Mouse (Mus musculus) neural tube, embryonic 15.5 days (tissue): ENCODE measurements around the gene Iqcn. TPM values are rescaled to one million over a fixed set of nuclear protein-coding genes. Genes with fewer than 3 reads are reported as not detected.

Experiments used
- polyA plus RNA-seq: library from polyadenylated mRNA; unstranded; fragments of >200 nt; fragmentation: Nextera tagmentation; extraction: Ambion mirVana; gene quantifications from 2 replicates; pipeline ENCODE4 v1.2.1, GENCODE M21; 2015

Gene Iqcn
- polyA plus RNA-seq, 1 experiment from 2014 or later: 0.04 TPM

Other genes with a start within 250 kb of the Iqcn start
- 33.3 and 35.0 TPM in 2 replicates for gene Klhl26, start 226.5 kb upstream of the Iqcn start, polyA plus RNA-seq
- 153 and 188 TPM in 2 replicates for gene Tmem59l, start 216.1 kb upstream of the Iqcn start, polyA plus RNA-seq
- gene Crlf1, start 210.3 kb upstream of the Iqcn start, polyA plus RNA-seq: 7.9 and 8.7 TPM in 2 replicates
- 165 and 181 TPM in 2 replicates for gene Rex1bd, start 196.7 kb upstream of the Iqcn start, polyA plus RNA-seq
- 653 and 714 TPM in 2 replicates for gene Uba52, start 192.7 kb upstream of the Iqcn start, polyA plus RNA-seq
- gene Fkbp8, start 175.7 kb upstream of the Iqcn start, polyA plus RNA-seq: 381 and 389 TPM in 2 replicates
- gene Kxd1, start 175.5 kb upstream of the Iqcn start, polyA plus RNA-seq: 44.4 and 51.1 TPM in 2 replicates
- gene Ell, start 164.0 kb upstream of the Iqcn start, polyA plus RNA-seq: 14.7 and 19.2 TPM in 2 replicates
- 137 and 142 TPM in 2 replicates for gene Isyna1, start 109.1 kb upstream of the Iqcn start, polyA plus RNA-seq
- gene Ssbp4, start 94.6 kb upstream of the Iqcn start, polyA plus RNA-seq: 170 and 175 TPM in 2 replicates
- gene Lrrc25, start 87.3 kb upstream of the Iqcn start, polyA plus RNA-seq: 1.5 and 2.6 TPM in 2 replicates
- gene Gdf15, start 71.0 kb upstream of the Iqcn start, polyA plus RNA-seq: 0.22 TPM in 2 replicates
- 78.6 TPM in 2 replicates for gene Pgpep1, start 43.1 kb upstream of the Iqcn start, polyA plus RNA-seq
- gene Lsm4, start 30.2 kb upstream of the Iqcn start, polyA plus RNA-seq: 191 and 206 TPM in 2 replicates
- 73.7 and 82.7 TPM in 2 replicates for gene Jund, start 4.5 kb upstream of the Iqcn start, polyA plus RNA-seq
- gene Gm3336, start 15.1 kb downstream of the Iqcn start, polyA plus RNA-seq: not detected in 2 replicates
- gene Pde4c, start 20.3 kb downstream of the Iqcn start, polyA plus RNA-seq: 0.17 and 0.40 TPM in 2 replicates
- 536 and 627 TPM in 2 replicates for gene Rab3a, start 51.2 kb downstream of the Iqcn start, polyA plus RNA-seq
- gene Mpv17l2, start 57.5 kb downstream of the Iqcn start, polyA plus RNA-seq: 40.5 and 43.5 TPM in 2 replicates
- 97.5 and 102 TPM in 2 replicates for gene Pik3r2, start 73.3 kb downstream of the Iqcn start, polyA plus RNA-seq
- 18.9 and 21.0 TPM in 2 replicates for gene Mast3, start 101.6 kb downstream of the Iqcn start, polyA plus RNA-seq
- 0.14 and 1.4 TPM in 2 replicates for gene Il12rb1, start 105.0 kb downstream of the Iqcn start, polyA plus RNA-seq
- gene Arrdc2, start 136.3 kb downstream of the Iqcn start, polyA plus RNA-seq: 7.8 and 8.5 TPM in 2 replicates
- 17.6 and 18.6 TPM in 2 replicates for gene Kcnn1, start 159.8 kb downstream of the Iqcn start, polyA plus RNA-seq
- 162 and 163 TPM in 2 replicates for gene Ccdc124, start 170.5 kb downstream of the Iqcn start, polyA plus RNA-seq
- 3.0 and 3.3 TPM in 2 replicates for gene Slc5a5, start 189.3 kb downstream of the Iqcn start, polyA plus RNA-seq
- gene Rpl18a, start 194.0 kb downstream of the Iqcn start, polyA plus RNA-seq: 2,109 and 2,618 TPM in 2 replicates
- 59.5 and 64.6 TPM in 2 replicates for gene Map1s, start 202.5 kb downstream of the Iqcn start, polyA plus RNA-seq